Mouse (Mus musculus) spleen, adult 12 weeks (tissue): Measurements from ENCODE around the gene Dusp27.

Source experiments
- DNase-seq: peaks from one replicate; pipeline ENCODE4 v3.0.0; 2022; ENCODE audit warnings: low spot score

Dusp27 gene

DNA sequence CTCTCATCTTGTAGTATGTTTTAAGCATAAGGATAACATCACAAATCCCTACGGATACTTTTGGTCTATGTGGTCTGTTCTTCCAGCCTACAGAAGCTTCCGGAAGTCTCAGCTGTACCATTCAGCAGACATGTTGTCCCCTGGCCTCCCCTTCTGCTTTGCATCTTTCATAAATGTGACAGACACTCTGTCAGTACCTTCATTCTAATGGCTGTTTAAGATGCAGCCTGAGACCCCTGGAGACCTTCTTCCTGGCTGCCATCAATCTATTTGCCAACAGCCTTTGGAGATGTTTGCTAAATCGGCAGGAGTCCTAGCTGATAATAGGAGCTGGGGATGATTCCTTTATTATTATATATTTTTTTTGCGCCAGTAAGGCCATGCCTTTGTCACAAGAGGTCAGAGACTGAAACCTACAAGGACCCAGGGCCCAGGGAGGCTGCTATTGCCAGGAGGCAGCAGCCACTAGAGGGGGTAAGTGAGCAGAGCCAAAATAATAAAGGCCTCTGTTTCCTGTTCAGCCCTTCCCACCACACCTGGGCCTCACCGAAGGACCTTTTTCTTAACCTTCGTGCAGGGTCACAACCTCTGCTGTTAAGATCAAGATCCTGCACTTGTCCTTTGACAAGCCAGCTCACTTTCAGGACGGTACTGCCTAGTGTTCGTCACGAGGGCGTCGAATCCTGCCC, 24.7 kb downstream of the Dusp27 start:
- no peak for DNase-seq

DNA sequence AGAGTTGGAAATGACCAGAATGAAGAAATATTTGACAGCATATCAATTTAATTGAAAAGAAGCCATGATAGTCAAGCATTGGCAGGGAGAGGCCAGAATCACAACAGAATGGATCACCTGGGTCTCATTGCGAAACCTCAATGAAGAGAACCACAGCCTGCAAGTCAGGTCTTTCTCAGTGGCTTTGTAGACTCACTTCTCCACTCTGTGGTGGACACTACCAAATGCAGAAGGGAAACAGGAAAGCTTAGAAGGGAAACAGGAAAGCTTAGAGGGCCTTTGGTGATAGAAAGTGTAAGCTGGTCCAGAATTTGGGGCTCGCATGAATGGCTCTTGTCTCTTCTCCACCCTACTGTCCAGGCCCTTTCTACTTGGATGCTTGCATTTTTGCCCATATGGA, 29.6 kb downstream of the Dusp27 start:
- DNase-seq: no peak

DNA sequence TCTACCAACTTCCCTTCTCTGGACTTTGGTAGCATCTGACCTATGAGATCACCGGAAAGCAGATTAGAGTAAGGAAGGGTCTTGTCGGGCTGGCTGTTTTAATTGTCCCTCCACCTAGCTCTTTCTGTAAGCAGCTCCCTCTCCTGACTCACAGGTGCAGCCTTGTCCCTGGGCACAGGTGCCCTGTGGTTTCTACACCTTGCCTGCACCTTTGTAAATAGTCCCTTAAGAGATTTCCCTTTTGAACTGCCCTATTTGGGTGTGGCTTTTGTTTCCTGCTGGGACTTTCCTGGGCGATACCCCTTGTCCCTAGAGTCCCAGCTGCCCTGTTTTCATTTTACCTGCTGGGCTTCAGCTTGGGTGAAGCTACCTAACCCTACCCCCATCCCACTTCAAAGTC, 33.3 kb downstream of the Dusp27 start:
- no peak for DNase-seq

DNA sequence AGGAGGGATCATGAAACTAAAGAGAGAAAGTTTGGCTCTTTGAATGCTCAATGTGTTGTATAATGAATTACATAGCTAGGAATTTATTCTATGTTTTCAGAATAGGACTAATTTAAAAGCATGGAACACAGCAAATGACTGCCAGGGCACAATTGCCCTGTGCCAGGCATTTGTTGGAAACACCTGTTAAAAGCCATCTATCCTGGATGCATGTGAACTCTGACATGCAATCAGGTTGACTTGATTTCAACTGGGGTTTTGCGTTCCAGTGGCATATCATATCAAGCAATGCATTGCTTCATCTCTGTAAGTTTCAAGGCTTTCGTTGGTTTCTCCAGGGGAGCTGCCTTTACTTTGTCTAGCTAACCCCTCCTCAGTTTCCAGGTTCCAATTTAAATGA, 37.4 kb downstream of the Dusp27 start:
- DNase-seq: no peak

DNA sequence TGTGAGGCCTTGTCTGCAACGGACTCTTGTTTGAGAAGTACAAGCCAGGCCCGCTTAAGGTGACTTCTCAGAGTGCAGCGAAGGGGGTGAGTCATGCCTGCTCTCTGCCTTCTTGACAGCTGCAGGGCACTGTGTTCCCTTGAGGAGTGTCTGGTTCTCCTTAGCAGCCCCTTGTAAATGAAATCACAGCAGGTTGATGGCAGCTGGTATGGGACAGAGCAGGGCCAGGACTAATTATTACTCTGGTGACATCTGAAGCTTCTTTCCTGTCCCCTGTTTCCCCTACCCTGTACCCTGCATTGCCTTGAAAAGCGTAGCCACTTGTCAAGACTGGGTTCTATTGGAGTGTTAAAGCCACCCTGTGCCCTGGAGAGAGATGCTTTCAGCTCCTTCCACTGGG, 38.0 kb downstream of the Dusp27 start:
- no peak for DNase-seq

DNA sequence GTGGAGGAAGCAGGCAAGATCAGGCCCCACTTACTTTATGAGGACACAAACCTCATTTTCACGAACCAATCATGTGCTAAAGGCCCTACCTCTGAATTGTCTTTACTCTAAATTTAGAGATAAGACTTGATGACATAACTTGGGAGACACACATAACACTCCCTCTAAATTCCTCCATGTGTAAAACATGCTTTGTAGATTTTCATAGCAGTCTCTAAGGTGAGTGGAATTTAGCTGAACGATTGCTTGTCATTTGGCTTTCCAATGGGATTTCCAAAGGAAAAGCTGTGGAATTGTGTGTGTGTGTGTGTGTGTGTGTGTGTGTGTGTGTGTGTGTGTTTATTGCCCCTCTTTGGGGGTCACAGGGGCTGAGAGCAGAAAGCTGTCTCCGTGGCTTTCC, 38.4 kb downstream of the Dusp27 start:
- no peak for DNase-seq

DNA sequence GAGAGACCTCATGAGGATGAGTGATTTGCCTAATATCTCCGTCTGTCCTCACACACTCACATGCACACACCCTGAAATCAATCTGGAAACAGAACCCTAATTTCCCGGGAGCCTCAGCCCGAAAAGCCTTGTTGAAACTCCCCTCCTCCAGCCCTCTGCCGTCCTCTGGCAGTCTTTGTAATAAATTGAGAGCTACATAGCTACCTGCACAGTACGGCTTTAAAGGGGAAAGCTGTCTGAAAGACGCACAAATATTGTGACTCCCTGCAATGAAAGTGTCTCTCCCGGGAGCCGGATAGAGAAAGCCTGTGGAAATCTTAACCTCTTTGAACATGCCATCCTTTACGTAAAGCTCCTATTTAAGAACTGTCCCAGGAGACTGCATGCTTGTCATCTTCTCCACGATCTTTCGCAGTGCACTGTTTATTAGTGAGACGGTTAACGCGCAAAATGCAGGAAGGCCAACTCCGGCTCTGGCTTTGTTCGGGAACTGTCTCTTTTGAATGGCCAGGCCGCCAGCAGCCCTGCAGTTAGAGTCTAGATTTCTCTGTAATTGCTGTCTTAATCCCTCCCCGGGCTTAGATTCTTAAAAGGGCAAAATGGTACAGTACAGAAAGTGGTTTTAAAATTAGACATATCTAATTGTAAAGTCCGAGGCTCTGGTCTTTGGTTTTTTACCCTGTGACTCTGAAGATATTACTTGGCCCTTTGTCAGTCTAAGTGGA, 39.1 kb downstream of the Dusp27 start:
- DNase-seq: no peak

DNA sequence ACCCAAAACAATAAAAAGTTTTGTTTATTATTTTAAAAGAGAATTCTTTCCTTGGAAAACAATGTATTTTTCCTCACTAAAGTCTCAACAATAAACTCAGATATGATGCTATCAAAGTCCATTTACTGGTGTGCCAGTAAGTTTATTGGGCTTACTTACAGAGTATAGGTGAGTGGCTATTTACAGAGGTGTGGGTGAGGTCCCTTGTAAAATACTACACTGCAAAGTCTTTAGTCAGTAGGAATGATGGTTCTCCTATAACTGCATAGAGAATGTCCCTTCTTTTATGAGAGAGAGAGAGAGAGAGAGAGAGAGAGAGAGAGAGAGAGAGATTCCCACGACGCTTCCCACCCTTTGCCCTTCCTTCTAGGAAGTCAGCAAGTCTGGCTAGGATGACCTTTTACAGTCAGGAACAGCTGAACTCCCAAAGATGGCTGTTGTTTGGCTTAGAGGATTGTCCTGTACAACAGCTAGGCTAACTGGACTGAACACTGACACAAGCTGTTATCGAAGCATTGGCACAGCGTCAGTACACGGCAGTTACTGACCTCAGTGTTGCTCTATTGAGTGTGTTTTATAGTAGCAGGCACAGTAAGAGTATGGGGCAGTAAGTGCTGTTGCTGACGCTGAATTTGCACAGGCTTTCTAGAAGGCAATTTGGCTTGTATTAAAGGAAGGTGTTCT, 50.5 kb downstream of the Dusp27 start:
- no peak for DNase-seq

DNA sequence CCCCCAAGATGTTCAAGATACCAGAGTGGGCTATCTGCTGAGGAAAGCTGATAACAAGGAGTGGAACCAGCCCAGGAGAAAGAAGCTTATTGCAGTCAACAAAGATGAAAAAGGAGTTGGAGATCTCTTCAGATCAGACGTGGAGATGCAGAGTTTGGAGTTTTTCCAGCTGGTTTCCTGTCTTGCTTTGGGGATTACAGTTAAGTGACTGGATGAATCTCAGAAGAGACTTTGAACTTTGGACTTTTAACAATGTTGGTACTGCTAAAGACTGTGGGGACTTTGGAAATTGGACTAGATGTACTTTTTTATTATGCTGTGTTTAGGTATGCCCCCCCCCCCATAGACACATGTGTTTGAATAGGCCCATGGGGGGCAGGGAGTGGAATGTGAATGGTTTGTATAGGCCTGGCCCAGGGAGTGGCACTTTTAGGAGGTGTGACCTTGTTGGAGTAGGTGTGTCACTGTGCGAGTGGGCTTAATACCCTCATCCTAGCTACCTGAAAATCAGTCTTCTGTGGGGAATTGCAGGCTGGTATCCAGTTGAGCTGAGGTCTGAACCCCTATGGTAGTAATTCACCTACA, 59.8 kb downstream of the Dusp27 start:
- no peak for DNase-seq

DNA sequence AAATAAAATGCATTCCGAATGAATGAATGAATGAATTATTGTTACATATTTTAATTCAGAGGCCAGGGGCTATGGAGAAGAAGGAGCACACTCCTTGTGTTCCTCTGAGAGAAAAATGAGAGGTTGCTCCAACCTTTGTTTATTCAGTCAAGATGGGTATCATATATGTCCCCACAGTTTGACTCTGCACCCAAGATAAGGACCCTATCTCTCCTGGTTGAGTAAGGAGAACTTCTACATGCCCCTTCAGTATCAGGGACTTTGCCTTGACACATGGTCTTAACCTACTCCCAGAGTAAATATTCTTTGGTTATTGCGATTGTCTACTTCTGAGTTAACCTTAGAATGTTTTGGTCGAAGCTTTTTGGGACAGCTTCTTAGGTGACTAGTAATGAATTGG, 63.9 kb downstream of the Dusp27 start:
- no peak for DNase-seq

DNA sequence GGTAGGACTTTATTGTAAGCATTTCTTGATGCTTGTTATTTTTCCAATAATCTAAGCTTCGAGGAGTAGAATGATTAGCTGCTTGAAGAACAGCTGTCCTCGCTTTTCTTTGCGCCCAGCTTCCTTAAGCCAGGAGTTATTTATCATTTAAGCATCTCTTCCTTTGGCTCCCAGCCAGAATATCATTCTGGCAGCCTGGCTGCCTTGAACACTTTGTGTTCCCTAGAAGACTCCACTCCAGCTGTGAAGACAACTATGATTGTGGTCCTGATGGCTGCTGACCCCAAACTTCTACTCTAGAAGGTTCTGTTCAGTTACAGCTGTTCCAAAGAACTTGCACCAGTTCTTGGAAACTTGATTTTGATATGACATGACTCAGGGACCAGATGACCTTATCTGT, 66.2 kb downstream of the Dusp27 start:
- DNase-seq: no peak

DNA sequence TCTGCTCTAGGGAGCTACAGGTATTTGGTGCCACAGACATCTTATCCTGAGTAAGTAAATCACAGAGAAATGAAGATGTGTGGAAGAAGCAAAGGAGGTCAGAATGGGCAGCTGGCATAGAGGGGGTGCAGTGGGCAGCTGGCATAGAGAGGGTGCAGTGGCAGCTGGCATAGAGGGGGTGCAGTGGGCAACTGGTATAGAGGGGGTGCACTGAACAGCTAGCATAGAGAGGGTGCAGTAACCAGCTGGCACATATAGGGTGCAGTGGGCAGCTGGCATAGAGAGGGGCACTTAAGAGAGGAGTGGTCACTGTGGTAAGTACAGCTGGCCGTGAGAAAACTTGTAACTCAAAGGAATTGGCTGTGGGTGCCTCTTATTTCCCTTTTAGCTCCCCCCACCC, 67.3 kb downstream of the Dusp27 start:
- no peak for DNase-seq

DNA sequence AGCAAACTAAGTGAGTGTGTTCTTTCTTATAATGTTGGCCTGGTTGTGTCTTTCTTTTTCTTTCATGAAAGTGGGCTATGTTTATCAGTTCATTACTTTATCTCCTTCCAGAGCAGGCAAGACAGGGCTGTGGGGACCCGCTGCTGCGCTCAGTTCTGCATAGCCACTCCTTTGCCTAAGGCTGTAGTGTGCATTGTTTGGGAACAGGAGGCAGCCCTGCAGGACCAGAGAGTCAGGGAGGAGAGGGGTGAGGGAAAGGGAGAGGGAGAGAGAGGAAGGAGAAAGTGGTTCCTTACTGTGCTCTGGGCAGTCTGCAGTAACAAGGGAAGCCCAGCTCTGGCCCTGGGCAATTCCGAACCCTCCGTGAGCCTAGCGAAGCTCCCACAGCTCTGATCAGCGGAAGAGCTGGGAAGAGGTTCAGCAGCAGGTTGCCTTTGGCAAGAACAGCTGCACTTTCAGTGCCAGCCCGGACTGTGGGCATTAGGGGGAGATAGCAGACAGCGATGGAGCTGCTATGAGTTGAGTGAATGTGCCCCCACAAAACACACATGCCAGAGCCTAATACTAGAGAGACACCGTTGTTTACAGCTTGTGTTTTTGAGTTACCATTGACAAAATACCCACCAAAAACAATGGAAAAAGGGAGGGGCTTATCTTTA, 71.5 kb downstream of the Dusp27 start:
- no peak for DNase-seq

DNA sequence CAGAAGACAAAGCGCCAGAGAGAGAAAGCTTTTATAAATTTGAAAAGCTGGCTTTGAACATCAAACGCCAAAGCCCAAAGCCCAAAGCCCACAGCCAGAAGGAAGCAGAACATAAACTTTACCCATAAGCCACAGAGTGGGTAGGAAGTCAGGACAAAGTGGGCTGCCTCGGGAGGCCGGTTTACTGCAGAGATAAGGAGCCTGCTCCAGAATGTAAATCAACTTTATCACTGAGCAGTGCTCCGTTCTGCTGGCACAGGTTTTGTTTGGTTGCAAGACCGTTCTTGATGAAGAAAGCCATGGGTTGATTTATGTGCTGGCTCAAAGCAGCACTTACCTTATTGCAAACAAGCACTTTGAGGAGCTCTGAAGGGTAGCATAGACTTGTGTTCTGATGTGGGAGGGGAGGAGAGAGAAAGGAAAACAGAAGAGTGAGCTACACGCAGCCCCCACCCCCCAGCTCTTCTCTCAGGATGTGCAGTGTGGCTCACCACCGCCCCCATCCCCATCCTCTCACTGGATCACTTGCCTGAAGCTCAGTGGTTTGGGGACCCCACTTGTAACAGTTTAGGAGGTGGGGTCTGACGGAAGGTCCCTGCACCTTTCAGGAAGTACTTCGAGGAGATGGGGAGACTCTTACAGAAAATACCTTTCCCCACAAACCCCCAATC, 74.3 kb downstream of the Dusp27 start:
- DNase-seq: no peak

DNA sequence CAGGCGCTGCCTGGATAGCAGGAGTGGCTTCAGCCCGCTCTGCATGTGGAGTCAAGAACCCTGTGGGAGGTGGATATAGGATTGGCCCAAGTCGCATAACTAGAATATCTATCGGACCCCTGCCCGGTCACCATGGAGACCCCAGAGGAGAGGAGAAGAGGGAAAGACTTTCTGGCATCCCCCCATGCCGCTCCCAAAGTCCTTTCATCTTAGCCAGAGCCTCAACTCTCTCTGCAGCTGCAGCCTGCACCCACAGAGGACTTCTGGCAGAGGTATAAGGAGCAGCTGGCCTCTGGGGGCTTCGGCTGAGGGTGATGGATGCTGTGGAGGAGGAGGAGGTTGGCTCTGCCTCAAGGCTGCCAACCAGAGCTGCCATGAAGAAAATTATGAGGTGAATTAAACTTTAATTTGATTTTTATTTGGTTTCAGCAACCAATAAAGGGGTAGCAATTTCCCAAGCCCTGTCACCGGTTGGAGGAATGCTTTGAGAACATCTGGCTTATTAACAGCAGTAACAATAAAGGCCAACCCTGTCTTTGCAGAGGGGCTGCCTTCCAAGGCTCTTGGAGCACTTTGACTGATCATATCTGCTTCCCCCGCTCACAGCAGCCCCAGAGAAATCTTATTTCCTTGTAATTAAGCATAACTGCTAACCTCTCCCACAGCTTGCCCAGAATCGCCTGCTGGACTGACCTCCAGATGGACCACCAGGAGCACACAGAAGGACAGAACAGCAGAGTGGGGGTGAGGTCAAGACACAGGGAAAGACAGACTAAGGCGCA, 78.5 kb downstream of the Dusp27 start:
- DNase-seq: no peak

DNA sequence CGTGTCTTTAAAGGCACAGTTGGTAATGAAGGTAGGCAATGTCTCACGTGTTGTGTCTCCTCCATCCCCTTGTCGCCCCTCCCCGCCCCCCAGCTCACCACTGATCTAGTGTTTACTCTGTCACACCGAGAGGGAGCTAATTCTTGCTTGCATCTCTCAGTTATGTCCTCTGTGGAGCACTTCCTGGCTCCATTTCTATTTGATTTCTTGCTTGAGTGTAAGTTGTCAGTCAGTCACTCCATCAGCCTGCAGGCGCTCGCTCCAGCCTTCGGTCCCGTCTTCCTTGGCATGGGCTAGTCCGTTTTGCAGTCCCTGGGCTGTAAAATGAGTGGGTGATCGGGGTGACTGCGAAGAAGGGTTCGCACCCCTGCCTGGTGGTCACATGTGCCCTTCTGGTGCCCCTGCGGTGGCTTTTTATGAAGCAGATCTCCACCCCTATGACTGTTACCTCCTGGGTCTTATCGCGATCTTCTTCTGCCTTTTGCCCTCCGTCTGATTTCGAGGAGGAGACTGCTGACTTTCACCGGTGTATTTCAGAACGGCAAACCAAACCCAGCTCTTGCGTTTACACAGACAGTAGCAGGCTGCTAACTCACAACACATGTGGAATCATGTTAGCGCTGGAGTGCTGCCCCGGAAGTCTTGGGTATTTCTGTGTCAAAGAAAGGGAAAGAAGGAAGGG, 79.4 kb downstream of the Dusp27 start:
- DNase-seq: no peak
